Mouse (Mus musculus): Measurements from ENCODE around the gene Brd3os.

Gene Brd3os

GRCm38 (mm10) chr2:27421293-27422068 is 20.6 kb upstream of the Brd3os start:
- peak; percentile 85 for DNase-seq (ENCODE audit: low read depth, low spot score)

- no peak for DNase-seq (ENCODE audit: low read depth, low spot score)
Observed at GRCm38 (mm10) chr2:27423596-27423995, 18.5 kb upstream of the Brd3os start.

DNA sequence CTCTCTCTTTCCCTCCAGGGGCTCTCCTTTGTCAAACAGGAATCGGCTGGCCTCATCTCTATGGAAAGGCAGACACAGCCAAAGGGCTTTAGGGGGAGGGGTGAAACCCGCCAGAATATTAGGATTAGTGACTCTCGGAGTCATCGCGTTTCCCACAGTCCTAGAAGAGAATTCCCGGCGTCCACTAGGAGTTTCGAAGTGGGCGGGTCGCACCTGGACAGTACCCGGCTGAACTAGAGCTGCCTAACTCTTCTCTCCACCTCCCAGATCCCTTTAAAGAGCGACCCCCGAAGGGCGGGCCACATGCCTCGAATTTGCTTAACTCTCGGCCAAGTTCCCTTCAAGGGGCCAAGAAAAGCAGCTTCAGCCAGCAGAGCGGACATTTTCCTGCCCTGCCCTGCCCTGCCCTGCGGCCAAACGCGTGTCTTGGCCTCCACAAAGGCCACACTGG is 16.9 kb upstream of the Brd3os start:
- DNase-seq (ENCODE audit: low read depth, low spot score): no peak

GRCm38 (mm10) chr2:27425751-27426405 is 16.2 kb upstream of the Brd3os start:
- no peak for DNase-seq (ENCODE audit: low read depth, low spot score)

DNA sequence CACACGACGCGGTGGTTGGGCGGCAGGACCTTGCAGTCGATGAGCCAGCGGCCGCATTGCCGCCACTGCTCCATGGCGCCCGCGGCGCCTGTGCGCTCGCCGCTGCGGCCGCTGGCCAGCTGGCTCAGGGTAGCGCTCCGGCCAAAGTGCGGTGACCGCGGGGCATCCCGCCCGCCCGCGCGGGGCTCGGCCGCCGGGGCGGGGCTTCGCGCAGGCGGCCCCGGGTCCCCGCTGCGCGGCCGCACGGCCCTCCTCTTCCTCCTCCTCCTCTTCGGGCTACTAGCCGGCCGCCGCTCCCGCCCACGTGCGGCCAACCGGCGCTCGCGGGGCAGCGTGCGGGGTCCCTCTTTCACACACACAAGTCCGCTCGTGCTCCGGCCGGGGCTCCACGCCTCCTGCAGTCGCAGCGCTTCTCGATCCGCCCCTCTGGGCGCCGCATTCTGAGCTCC is 15.7 kb upstream of the Brd3os start:
- DNase-seq (ENCODE audit: low read depth, low spot score): no peak

DNA sequence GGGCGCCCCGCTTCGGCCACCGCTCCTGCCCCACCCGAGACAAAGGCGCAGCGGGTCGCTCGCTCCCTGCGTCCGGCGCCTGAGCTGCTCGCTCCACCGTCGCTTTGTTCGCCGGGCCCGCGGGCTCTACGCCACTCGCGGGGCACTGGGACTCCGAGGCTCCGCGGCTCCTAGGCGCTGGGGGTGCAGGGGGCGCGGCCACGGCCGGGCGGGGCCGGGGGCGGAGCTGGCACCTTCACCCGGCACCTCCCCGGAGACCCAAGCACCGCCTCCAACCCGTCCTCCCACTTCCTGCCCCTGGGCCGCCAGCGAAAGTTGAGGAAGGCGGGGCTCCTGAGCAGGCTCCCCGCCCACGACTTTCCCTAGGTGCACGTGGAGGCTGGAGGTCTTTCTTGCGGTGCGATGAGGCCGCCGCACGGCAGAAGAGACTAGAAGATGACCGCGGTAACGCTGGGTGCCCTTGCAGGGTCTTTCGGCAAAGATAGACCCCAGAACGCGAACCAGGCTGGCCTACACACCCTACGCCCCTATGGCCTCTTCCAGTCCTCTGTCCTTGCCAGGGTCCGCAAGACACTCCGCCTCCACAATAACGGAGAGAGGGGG is 15.2 kb upstream of the Brd3os start, which contains the start of gene Vav2:
TSS of gene Vav2 (minus strand) at position 179 of the 603 bp plus-strand sequence.
- DNase-seq (ENCODE audit: low read depth, low spot score): peak; percentile 89

DNA sequence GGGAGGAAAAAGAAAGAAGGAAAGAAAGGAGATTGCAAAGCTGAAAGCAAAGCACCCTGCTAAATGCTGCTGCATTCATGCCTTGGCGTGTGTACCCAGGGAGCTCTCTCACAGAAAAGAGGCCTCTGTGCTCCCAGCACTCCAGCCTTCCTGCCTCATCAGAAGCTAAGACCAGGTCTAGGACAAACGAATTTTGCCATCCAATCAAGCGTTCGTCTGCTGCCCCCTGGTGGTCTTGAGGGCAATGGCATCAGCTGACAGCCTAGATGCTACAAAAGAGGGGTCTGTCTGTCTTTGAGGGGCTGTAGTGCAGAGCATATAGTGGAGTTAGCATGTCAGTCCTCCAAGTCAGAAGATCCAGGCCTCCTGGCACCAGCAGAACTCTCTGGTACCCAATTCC is 14.1 kb upstream of the Brd3os start:
- peak; percentile 90 for DNase-seq (ENCODE audit: low read depth, low spot score)

- peak; percentile 88 for DNase-seq (ENCODE audit: low read depth, low spot score)
Observed at GRCm38 (mm10) chr2:27430621-27431020, 11.5 kb upstream of the Brd3os start.

- no peak for DNase-seq (ENCODE audit: low read depth, low spot score)
Observed at GRCm38 (mm10) chr2:27432599-27432998, 9.5 kb upstream of the Brd3os start.

DNA sequence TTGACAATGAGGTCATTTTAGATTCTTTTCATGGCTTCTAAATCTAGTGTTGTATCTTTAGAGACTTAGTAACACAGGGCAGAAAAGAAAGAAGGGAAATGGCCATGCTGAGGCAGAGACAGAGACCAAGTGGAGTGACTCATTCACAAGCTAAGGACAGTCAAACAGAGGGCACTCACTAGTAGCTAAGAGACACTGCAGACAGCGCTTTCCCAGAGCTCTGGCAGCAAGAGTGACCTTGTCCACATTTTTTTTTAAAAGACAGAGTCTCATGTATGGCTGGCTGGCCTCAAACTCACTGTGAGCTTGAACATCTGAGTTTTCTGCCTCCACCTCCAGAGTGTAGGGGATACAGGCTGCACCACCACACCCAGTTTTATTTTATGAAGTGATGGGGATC is 4.2 kb upstream of the Brd3os start:
- DNase-seq (ENCODE audit: low read depth, low spot score): no peak

DNA sequence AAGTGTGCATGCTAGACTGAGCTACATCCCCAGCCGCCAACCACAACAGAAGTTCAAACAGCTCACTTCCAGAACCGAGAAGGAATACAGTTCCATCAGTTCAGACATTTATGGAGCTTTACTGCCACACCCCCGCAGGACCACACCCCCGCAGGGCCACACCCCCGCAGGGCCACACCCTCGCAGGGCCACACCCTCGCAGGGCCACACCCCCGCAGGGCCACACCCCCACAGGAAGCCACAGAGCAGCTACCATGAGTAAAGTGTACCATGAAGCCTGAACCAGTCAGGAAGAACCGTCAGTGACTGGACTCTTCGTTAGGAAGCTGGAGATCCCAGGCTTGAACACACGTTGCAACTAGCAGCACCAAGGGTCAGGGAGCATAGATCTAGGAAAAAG is 3.8 kb upstream of the Brd3os start:
- DNase-seq (ENCODE audit: low read depth, low spot score): no peak

GRCm38 (mm10) chr2:27442708-27443449 is 755 bp downstream of the Brd3os start:
- DNase-seq (ENCODE audit: low read depth, low spot score): no peak

DNA sequence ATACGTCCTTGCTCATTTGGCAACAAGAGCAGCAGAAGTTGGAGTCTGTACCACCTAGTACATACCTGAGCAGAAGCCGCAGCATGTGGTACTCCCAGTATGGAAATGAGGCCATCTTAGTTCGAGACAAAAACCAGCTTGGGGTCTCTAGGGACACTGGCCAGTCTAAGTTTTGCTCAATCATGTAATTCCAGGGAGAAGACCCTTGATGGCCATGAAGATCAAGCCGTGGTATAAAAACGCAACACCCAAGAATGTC is 1.3 kb downstream of the Brd3os start:
- no peak for DNase-seq (ENCODE audit: low read depth, low spot score)

- DNase-seq (ENCODE audit: low read depth, low spot score): no peak
Observed at GRCm38 (mm10) chr2:27445910-27446309, 3.8 kb downstream of the Brd3os start.

DNA sequence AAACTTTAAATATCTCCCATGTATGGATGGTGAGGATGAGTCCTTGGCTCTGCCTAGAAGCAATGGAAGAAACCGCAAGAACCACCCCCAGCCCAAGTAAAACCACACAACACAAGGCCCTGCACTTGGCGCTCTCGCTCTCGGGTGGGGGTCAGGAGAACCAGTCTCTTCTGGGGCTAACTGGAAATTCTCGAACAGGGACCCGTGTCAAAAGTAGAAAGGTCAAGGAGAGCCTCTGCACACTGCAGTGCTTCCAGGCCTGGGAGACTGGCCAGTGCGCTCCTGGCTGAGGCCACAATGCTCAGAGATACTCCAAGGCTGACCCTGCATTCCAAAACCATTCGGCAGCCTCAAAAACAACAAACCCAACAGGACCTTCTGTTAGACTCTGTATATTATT is 4.7 kb downstream of the Brd3os start:
- DNase-seq (ENCODE audit: low read depth, low spot score): no peak

- DNase-seq (ENCODE audit: low read depth, low spot score): no peak
Observed at GRCm38 (mm10) chr2:27447782-27448181, 5.7 kb downstream of the Brd3os start.

GRCm38 (mm10) chr2:27450226-27450625 is 8.1 kb downstream of the Brd3os start:
- DNase-seq (ENCODE audit: low read depth, low spot score): peak; percentile 56

DNA sequence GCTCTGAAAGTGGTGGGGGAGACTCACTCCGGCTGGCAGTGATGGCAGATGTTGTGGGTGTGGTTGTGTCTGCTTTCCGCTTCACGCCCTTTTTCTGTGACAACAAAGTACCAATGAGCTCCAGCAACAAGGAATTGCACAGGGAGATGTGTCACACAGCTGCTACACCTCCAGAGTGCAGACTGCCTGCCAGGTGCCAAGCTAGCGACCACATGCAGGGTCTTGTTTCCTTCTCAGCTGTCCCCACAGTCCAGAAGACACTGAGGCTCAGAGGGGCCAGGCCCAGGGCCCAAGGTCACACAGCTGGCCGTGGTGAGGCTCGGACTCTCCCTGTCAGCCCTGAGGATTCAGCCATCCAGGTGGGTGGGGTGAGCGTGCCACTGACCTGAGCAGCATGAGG is 17.6 kb downstream of the Brd3os start:
- DNase-seq (ENCODE audit: low read depth, low spot score): peak; percentile 27

GRCm38 (mm10) chr2:27460163-27460562 is 18.0 kb downstream of the Brd3os start:
- no peak for DNase-seq (ENCODE audit: low read depth, low spot score)

DNA sequence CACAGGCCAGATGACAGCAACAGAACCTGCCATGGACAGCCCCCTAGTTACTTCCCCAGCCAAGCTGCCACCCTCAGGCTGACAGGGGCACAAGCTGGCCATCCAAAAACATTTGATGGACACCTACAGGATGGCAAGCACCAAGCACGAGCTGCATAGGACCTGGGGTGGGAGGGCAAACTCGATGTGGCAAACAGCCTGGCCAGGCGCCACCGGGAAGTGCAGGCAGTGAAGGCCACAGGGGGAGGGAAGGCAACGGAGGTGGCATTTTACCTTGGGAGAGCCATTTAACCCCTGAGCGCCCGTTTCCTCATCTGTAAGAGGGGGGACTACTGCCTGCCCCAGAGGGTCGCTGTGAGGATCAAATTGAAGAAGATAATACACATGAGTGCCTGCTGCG is 18.5 kb downstream of the Brd3os start:
- no peak for DNase-seq (ENCODE audit: low read depth, low spot score)

- DNase-seq (ENCODE audit: low read depth, low spot score): no peak
Observed at GRCm38 (mm10) chr2:27461881-27462660, 19.9 kb downstream of the Brd3os start.
